Mouse (Mus musculus) erythroblast, embryonic 14.5 days (primary cell): Measurements from ENCODE around the gene Nr2c1.

Source experiments
- GATA1 ChIP-seq: IDR thresholded peaks from 2 replicates; pipeline ENCODE4 v1.6.1; 2012; ENCODE audit warnings: low read length, inconsistent platforms, mixed read lengths
- TAL1 ChIP-seq: IDR thresholded peaks from 3 replicates; pipeline ENCODE4 v1.6.1; 2012; ENCODE audit warnings: low read length, inconsistent platforms, mixed read lengths

DNA sequence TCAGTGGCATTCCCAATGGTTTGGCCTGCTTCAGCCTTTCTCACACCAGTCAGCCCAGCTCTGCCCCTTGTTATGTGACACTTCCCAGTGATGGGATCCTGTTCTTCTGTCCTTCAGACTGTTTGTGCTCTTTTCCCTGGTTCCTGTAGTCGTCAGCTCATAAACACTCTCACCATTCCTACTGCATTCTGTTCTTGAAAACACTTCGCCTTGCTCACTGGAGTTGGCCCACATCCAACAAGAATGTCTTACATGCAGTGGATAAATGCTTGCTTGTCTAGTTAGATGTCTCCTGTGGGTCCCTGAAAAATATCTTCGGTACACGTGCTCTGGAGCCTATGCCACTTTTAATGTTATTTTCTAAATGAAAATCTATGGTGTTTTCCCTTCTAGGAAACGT is 3.2 kb upstream of the Nr2c1 start:
- no peak for TF ChIP-seq TAL1
- TF ChIP-seq GATA1 = no peak
